Mouse (Mus musculus) embryonic fibroblast, embryonic 13.5 days (primary cell): ENCODE data around the gene Kif11.

Experiments used
- CTCF ChIP-seq: IDR thresholded peaks from 2 replicates; pipeline ENCODE4 v1.5.1; 2011; ENCODE audit warnings: mild to moderate bottlenecking, control low read depth, low read length, moderate library complexity, borderline replicate concordance; ENCODE audit not compliant: insufficient read depth
- POLR2A ChIP-seq: IDR thresholded peaks from 2 replicates; pipeline ENCODE4 v1.6.1; 2011; ENCODE audit warnings: low read depth, mild to moderate bottlenecking, control low read depth, low read length, moderate library complexity

DNA sequence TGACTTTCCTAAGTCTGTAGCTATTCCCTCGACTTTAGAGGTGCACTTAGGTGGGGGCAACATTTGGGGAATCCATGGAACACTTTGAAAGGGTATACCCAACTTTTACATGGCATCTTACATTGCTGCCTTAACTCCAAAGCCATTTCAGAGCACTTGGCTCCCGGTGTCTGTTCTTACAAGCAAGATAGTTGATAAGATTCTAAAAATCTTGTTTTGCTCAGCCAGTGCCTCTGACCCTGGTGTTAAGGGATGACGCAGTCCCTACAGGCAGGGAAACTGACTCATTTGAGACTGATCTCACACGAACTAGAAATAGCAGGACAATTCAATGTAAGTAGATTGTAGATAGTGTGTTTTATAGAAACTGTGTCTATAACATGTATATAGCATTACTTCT lies 64.0 kb downstream of the Kif11 start:
- TF ChIP-seq CTCF = no peak
- TF ChIP-seq POLR2A = no peak
